Mouse (Mus musculus) heart, adult 2 months (tissue): ENCODE measurements around the gene Col15a1.

ENCODE experiments used
- CTCF ChIP-seq: fragments of 200-600 bp; IDR thresholded peaks from 2 replicates; pipeline ENCODE4 v1.8.1; 2022; ENCODE audit warnings: antibody characterized with exemption, mild to moderate bottlenecking, moderate library complexity
- POLR2A ChIP-seq: fragments of 200-500 bp; IDR thresholded peaks from 2 replicates; pipeline ENCODE4 v1.6.1; 2011; ENCODE audit warnings: mild to moderate bottlenecking, low read depth, low read length, control low read depth; ENCODE audit not compliant: insufficient read depth

GRCm38 (mm10) chr4:47231322-47231721 lies 23.4 kb downstream of the Col15a1 start:
- TF ChIP-seq POLR2A (no peak), CTCF (no peak)
